Mouse (Mus musculus) forebrain, embryonic 11.5 days (tissue): ENCODE measurements at regions not wholly inside any gene's neighbourhood (a gene's known extent, or its start where the extent isn't known, plus 50 kb on each side); places are given as distances from the start of the nearest gene placed in this dataset.

Experiments
- ATAC-seq: fragments of 200-750 bp; cut with Nextera tagmentation; replicated peaks from 2 replicates; pipeline ENCODE4 v1.8.0; 2017; ENCODE audit warnings: moderate TSS enrichment; ENCODE audit not compliant: low FRiP score
- DNase-seq: peaks from one replicate; pipeline ENCODE4 v3.0.0-alpha.2; 2017; ENCODE audit warnings: low spot score
- H3K27ac ChIP-seq: fragments of 300-500 bp; sonication (generic); 2 replicates; pipeline ENCODE4 v1.5.1; 2014; ENCODE audit warnings: low read depth, low read length
- H3K27me3 ChIP-seq: fragments of 300-500 bp; sonication (generic); 2 replicates; pipeline ENCODE4 v1.6.1; 2014; ENCODE audit warnings: mild to moderate bottlenecking, low read length, mixed read lengths; ENCODE audit not compliant: control insufficient read depth, insufficient read depth
- H3K36me3 ChIP-seq: fragments of 300-500 bp; sonication (generic); 2 replicates; pipeline ENCODE4 v1.6.1; 2014; ENCODE audit warnings: mild to moderate bottlenecking, low read length, moderate library complexity, mixed read lengths; ENCODE audit not compliant: control insufficient read depth, insufficient read depth
- H3K4me1 ChIP-seq: fragments of 300-500 bp; sonication (generic); replicated peaks from 2 replicates; pipeline ENCODE4 v1.6.1; 2014; ENCODE audit warnings: low read length, mixed read lengths; ENCODE audit not compliant: control insufficient read depth, insufficient read depth
- H3K4me2 ChIP-seq: fragments of 300-500 bp; sonication (generic); 2 replicates; pipeline ENCODE4 v1.6.1; 2014; ENCODE audit warnings: low read depth, mild to moderate bottlenecking, low read length, moderate library complexity, mixed read lengths; ENCODE audit not compliant: severe bottlenecking
- H3K4me3 ChIP-seq: fragments of 300-500 bp; sonication (generic); 2 replicates; pipeline ENCODE4 v1.5.1; 2014; ENCODE audit warnings: low read depth, low read length
- H3K9ac ChIP-seq: fragments of 300-500 bp; sonication (generic); 2 replicates; pipeline ENCODE4 v1.6.1; 2014; ENCODE audit warnings: low read length
- H3K9me3 ChIP-seq: fragments of 300-500 bp; sonication (generic); 2 replicates; pipeline ENCODE4 v1.6.1; 2016; ENCODE audit warnings: low read length, mixed read lengths; ENCODE audit not compliant: control insufficient read depth
- WGBS: fragments of 180-500 bp; shearing (Covaris S2); extraction: QIAGEN DNeasy Blood & Tissue Kit; methylation state at CpG from one replicate; pipeline ENCODE4 v1.1.7; 2014; 5-methylcytosine and 5-hydroxymethylcytosine counted together

DNA sequence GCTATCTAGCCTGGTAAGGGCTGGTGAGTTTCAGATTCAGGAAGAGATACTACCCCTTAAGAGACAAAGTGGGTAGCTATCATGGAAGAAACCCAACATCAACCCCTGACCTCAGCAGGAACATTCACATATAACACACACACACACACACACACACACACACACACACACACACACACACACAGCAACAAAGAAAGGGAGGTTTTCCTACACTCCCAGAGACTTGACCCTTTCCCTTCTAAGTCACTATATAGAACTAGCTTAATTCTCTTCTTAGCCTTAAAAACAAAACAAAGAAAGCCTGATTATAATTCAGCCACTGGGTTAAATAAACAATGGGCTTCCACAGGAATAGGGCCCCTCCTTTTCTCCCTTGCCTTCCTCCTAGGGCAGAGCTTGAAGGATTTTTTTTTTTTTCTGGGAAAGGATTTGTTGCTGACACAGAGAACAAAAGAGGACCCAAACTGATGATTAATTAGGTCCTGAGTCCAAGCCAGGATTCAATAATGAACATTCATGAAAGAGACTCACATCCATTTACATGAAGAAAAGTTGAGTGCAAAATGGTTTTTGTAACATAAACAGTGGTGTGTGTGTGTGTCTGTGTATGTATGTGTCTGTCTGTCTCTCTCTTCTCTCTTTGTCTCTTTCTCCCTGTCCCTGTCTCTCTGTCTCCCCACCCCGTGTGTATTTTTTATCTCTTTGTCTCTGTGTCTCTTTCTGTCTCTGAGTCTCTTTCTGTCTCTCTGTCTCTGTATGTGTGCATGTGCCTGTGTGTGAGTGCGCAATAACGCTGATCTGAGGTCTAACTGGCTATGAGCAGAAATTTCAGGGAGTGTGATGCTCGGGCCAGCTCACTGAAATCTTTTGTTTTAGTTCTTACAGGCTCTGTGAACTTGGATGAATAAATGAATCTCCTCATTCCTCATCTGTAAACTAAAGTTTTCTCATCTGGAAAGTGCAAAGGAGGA is 108.3 kb upstream of the Spdl1 start:
- H3K27me3 ChIP-seq, result no peaks in the 10 kb centered on the region
- no peaks in the 10 kb centered on the region for H3K36me3 ChIP-seq
- 54% methylated on average over 4 of the region's 4 CpGs for WGBS
- H3K4me3 ChIP-seq, result no peak overlapping the region
- no peak overlapping the region for H3K27ac ChIP-seq
- H3K4me2 ChIP-seq, result no peak overlapping the region
- no peak overlapping the region for H3K9ac ChIP-seq
- ATAC-seq (peak; percentile 71), DNase-seq (no peak)
- 0 out of 2 replicates have a peak, but pooled peaks cover 2% of the 10 kb centered on the region for H3K4me1 ChIP-seq
- H3K9me3 ChIP-seq, result no peaks in the 10 kb centered on the region

DNA sequence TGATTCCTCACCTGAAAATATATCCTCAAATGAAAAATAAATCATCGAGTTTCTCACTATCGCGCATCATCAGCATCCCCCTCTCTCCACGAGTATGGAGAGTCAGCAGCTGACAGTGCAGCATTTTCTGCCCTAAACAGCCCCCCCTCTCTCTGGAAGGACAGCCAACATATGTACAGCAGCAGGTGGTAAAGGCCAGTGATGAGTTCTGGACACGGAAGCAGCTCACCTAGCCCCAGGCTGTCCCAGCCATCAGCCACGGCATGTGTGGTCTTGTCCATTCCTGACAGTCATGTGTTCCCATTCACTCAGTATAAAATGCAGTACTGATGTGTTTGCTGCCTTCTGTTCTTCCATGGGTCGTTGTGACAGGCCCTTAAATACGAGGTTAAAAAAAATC is 106.7 kb upstream of the Spdl1 start:
- H3K4me3 ChIP-seq, result no peak overlapping the region
- no peaks in the 10 kb centered on the region for H3K27me3 ChIP-seq
- WGBS, result 87% methylated on average over 8 of the region's 8 CpGs
- DNase-seq (no peak), ATAC-seq (no peak)
- H3K4me1 ChIP-seq, result 0 out of 2 replicates have a peak, but pooled peaks cover 2% of the 10 kb centered on the region
- H3K9ac ChIP-seq, result no peak overlapping the region
- H3K9me3 ChIP-seq, result no peaks in the 10 kb centered on the region
- no peak overlapping the region for H3K27ac ChIP-seq
- no peaks in the 10 kb centered on the region for H3K36me3 ChIP-seq
- no peak overlapping the region for H3K4me2 ChIP-seq

DNA sequence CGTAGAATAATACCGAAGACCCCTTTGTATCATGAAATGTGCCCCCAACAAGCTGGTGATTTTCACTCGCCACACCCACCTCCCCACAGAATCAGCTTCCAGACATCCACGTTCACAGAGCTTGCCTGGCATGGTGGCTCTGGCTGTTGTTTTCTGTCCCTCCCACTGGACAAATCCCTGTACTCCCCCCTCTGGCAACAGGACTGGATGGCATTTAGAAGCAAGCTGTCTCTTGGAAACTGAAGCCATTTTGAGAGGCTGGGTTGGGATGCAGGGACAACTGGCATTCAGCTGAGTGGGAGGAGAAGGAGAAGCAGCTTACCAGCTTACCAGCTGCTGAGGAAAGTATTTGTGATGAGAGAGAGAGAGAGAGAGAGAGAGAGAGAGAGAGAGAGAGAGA is 105.6 kb upstream of the Spdl1 start:
- no peak overlapping the region for H3K27ac ChIP-seq
- no peak overlapping the region for H3K4me3 ChIP-seq
- no peak overlapping the region for H3K4me2 ChIP-seq
- ATAC-seq (no peak), DNase-seq (no peak)
- no peaks in the 10 kb centered on the region for H3K27me3 ChIP-seq
- H3K4me1 ChIP-seq, result 0 out of 2 replicates have a peak, but pooled peaks cover 2% of the 10 kb centered on the region
- WGBS, result 87% methylated on average over 4 of the region's 4 CpGs
- H3K9ac ChIP-seq, result no peak overlapping the region
- H3K36me3 ChIP-seq, result no peaks in the 10 kb centered on the region
- H3K9me3 ChIP-seq, result no peaks in the 10 kb centered on the region

DNA sequence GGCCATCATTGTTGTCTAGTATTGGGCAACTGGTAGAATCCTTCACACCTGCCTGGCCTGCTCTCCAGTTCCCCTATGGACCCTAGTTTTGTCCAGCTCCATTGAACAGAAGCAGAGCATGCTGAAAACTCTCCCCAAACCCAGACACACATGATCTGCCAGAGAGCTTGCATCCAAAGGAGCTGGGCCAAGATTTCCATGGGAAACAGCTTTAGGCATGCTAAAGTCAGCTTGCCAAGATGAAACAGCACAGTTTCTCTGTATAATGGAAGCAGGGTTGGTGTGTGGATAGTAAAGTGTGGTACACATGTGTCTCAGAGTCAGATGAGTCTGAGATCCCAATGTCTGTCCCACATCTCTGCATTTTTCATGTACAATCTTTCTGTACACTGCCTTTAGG is 98.8 kb upstream of the Spdl1 start:
- H3K27me3 ChIP-seq, result no peaks in the 10 kb centered on the region
- no peaks in the 10 kb centered on the region for H3K9me3 ChIP-seq
- H3K4me1 ChIP-seq, result no peaks in the 10 kb centered on the region
- DNase-seq (no peak), ATAC-seq (no peak)
- H3K4me3 ChIP-seq, result no peak overlapping the region
- no peaks in the 10 kb centered on the region for H3K36me3 ChIP-seq
- H3K9ac ChIP-seq, result no peak overlapping the region
- no peak overlapping the region for H3K27ac ChIP-seq
- no peak overlapping the region for H3K4me2 ChIP-seq

DNA sequence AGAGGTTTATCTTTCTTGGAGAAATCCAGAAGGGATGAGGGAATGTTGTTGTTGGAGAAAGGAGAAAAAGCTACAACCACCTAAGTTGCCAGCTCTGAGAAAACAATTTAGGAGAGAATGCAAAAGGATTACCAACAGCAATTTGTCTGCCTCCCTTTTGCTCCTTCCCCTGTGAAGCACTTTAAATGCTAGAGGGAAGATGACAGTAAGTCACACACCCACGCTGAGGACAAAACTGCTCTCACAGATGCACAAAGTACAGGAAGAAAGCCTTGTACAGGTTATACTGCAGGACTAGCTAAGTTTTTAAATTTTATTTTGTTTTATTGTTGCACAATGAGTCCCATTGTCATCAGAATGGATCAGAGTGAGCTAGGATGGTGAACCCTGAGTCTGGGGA is 83.7 kb upstream of the Spdl1 start:
- DNase-seq (no peak), ATAC-seq (no peak)
- 75% methylated on average over 1 of the region's 1 CpGs for WGBS
- Histone ChIP-seq H3K4me2 (no peak overlapping the region), H3K9me3 (no peaks in the 10 kb centered on the region), H3K27ac (no peak overlapping the region), H3K4me1 (no peaks in the 10 kb centered on the region), H3K9ac (no peak overlapping the region), H3K4me3 (no peak overlapping the region), H3K36me3 (no peaks in the 10 kb centered on the region), H3K27me3 (no peaks in the 10 kb centered on the region)

DNA sequence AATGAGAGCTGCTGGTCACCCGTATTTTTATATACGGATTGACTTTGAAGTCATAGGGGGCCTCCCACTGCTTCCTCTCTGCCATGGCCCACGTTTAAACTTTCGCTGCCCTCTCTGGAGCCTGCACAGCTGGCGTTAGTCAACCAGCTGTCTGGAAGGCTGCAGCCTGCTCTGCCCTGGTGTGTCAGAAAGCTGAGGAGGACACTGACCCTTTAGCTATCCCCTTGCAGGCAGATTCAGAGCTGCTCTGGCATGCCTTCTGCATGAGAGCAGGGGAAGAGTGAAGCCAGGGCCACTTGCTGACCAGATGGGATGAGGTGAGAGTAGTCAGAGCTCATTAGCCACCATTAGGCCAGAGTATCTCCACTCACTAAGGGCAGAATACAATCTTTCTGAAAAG is 76.4 kb upstream of the Spdl1 start:
- no peak overlapping the region for H3K9ac ChIP-seq
- ATAC-seq (no peak), DNase-seq (no peak)
- H3K36me3 ChIP-seq, result no peaks in the 10 kb centered on the region
- no peak overlapping the region for H3K4me2 ChIP-seq
- H3K9me3 ChIP-seq, result no peaks in the 10 kb centered on the region
- H3K27ac ChIP-seq, result no peak overlapping the region
- WGBS, result 64% methylated on average over 5 of the region's 5 CpGs
- H3K4me1 ChIP-seq, result no peaks in the 10 kb centered on the region
- H3K4me3 ChIP-seq, result no peak overlapping the region
- no peaks in the 10 kb centered on the region for H3K27me3 ChIP-seq

DNA sequence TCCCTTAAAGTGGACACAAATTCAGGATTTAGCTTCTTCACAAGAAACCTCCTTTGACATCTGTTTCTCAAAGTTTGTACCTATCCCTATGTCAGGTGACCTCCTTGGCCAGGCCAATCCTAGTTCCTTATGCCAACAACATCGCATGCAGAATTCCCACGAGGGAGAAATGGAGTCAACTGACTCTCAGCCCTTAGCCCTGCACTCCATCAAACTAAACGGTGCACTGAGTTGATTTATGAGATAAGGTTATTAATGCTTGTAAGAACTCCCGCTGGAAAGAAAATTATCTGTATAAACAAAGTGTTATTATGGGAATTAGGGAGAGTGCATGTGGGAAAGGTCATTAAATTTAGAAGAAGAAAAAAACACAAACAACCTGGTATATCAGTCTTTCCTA is 70.8 kb upstream of the Spdl1 start:
- WGBS, result 81% methylated on average over 4 of the region's 4 CpGs

DNA sequence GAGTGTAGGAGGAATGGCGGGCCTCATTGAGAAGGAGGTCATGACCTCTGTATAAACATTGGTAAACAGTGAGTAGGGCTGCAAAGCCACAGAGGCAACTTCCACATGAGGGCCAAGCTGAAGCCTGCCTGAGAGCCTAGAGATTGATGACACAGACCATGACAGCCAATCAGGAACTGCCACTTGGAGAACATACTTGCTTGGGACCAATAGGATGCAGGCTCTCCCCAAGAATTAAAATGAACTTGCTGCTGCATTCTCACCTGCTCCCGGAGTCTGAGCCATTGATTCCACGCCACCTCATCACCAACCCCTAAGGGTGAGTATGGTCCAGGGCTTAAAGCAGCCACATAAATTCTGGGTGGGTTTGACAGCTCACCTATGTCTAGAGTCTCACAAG is 66.0 kb upstream of the Spdl1 start:
- Histone ChIP-seq H3K4me2 (no peak overlapping the region), H3K9me3 (no peaks in the 10 kb centered on the region), H3K27ac (no peak overlapping the region), H3K4me3 (no peak overlapping the region), H3K4me1 (no peaks in the 10 kb centered on the region), H3K9ac (no peak overlapping the region), H3K27me3 (no peaks in the 10 kb centered on the region), H3K36me3 (no peaks in the 10 kb centered on the region)
- 0 out of 2 replicates have a peak, but pooled peaks have one; percentile 27 for ATAC-seq
- no peak for DNase-seq
- 65% methylated on average over 3 of the region's 3 CpGs for WGBS

More for the DNA sequence above, 70.8 kb upstream of the Spdl1 start:
- no peaks in the 10 kb centered on the region for H3K27me3 ChIP-seq
- H3K4me1 ChIP-seq, result no peaks in the 10 kb centered on the region
- no peak overlapping the region for H3K4me3 ChIP-seq
- no peak overlapping the region for H3K4me2 ChIP-seq
- H3K36me3 ChIP-seq, result no peaks in the 10 kb centered on the region
- no peak for ATAC-seq
- no peak for DNase-seq
- H3K27ac ChIP-seq, result no peak overlapping the region
- no peak overlapping the region for H3K9ac ChIP-seq
- H3K9me3 ChIP-seq, result no peaks in the 10 kb centered on the region

DNA sequence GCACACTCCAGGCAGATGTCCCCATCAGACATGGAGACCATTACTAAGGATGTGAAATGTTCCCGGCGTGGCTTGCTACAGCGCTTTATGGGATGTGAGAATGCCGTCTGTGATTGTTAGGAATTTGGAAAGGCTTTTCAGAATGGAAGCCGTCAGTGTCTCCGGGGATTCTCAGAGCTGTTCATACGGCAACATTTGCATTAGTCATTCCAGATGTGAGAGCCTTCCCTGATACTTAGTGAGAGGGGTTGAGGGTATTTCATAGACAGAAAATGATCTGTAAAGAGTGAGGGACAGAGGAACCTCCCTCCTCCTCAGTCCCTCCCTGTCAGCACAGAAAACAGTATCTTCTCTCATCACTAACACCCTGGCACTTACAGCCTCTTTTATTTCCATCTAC is 62.2 kb upstream of the Spdl1 start:
- Histone ChIP-seq H3K4me2 (no peak overlapping the region), H3K4me3 (no peak overlapping the region), H3K36me3 (no peaks in the 10 kb centered on the region), H3K9ac (no peak overlapping the region), H3K4me1 (no peaks in the 10 kb centered on the region), H3K27ac (no peak overlapping the region), H3K27me3 (no peaks in the 10 kb centered on the region), H3K9me3 (no peaks in the 10 kb centered on the region)
- 87% methylated on average over 7 of the region's 7 CpGs for WGBS
- DNase-seq (no peak), ATAC-seq (no peak)
